Mouse (Mus musculus): ENCODE measurements at regions not wholly inside any gene's neighbourhood (a gene's known extent, or its start where the extent isn't known, plus 50 kb on each side); places are given as distances from the start of the nearest gene placed in this dataset.

- H3K4me3 ChIP-seq (replicated peaks; ENCODE audit: low read length), result no peak overlapping the region
- H3K36me3 ChIP-seq (ENCODE audit: insufficient read depth, low read length), result no peaks in the 10 kb centered on the region
- TF ChIP-seq POU5F1 (IDR thresholded peaks at IDR 0.05; ENCODE audit: borderline replicate concordance, low read length), result no peak
- TF ChIP-seq NANOG (IDR thresholded peaks at IDR 0.05; ENCODE audit: borderline replicate concordance, low read length), result no peak
- no peak for TF ChIP-seq CTCF (conservative IDR thresholded peaks at IDR 0.05; ENCODE audit: low read length)
- no peaks in the 10 kb centered on the region for H3K27me3 ChIP-seq (ENCODE audit: insufficient read depth, low read length)
- H3K9me3 ChIP-seq (ENCODE audit: low read length), result no peaks in the 10 kb centered on the region
- no peaks in the 10 kb centered on the region for H3K4me1 ChIP-seq (replicated peaks; ENCODE audit: low read depth, low read length)
Observed at GRCm38 (mm10) chr19:21913005-21913670, 135.0 kb downstream of the Cemip2 start.

- H3K27me3 ChIP-seq (ENCODE audit: insufficient read depth, low read length), result no peaks in the 10 kb centered on the region
- H3K36me3 ChIP-seq (ENCODE audit: insufficient read depth, low read length), result no peaks in the 10 kb centered on the region
- no peaks in the 10 kb centered on the region for H3K4me1 ChIP-seq (replicated peaks; ENCODE audit: low read depth, low read length)
- TF ChIP-seq CTCF (conservative IDR thresholded peaks at IDR 0.05; ENCODE audit: low read length) (no peak), POU5F1 (IDR thresholded peaks at IDR 0.05; ENCODE audit: borderline replicate concordance, low read length) (no peak), NANOG (IDR thresholded peaks at IDR 0.05; ENCODE audit: borderline replicate concordance, low read length) (no peak)
- no peak overlapping the region for H3K4me3 ChIP-seq (replicated peaks; ENCODE audit: low read length)
- H3K9me3 ChIP-seq (ENCODE audit: low read length), result no peaks in the 10 kb centered on the region
Observed at GRCm38 (mm10) chr19:21913748-21914611, 135.8 kb downstream of the Cemip2 start.

- Histone ChIP-seq H3K9me3 (ENCODE audit: low read length) (no peaks in the 10 kb centered on the region), H3K27me3 (ENCODE audit: insufficient read depth, low read length) (no peaks in the 10 kb centered on the region), H3K4me3 (replicated peaks; ENCODE audit: low read length) (no peak overlapping the region), H3K36me3 (ENCODE audit: insufficient read depth, low read length) (no peaks in the 10 kb centered on the region), H3K4me1 (replicated peaks; ENCODE audit: low read depth, low read length) (no peaks in the 10 kb centered on the region)
- no peak for TF ChIP-seq NANOG (IDR thresholded peaks at IDR 0.05; ENCODE audit: borderline replicate concordance, low read length)
- no peak for TF ChIP-seq POU5F1 (IDR thresholded peaks at IDR 0.05; ENCODE audit: borderline replicate concordance, low read length)
- no peak for TF ChIP-seq CTCF (conservative IDR thresholded peaks at IDR 0.05; ENCODE audit: low read length)
Observed at GRCm38 (mm10) chr19:21914658-21915057, 136.5 kb downstream of the Cemip2 start.

- H3K4me3 ChIP-seq (replicated peaks; ENCODE audit: low read length), result no peak overlapping the region
- TF ChIP-seq CTCF (conservative IDR thresholded peaks at IDR 0.05; ENCODE audit: low read length) (no peak), POU5F1 (IDR thresholded peaks at IDR 0.05; ENCODE audit: borderline replicate concordance, low read length) (no peak), NANOG (IDR thresholded peaks at IDR 0.05; ENCODE audit: borderline replicate concordance, low read length) (no peak)
- no peaks in the 10 kb centered on the region for H3K9me3 ChIP-seq (ENCODE audit: low read length)
- H3K36me3 ChIP-seq (ENCODE audit: insufficient read depth, low read length), result no peaks in the 10 kb centered on the region
- H3K4me1 ChIP-seq (replicated peaks; ENCODE audit: low read depth, low read length), result no peaks in the 10 kb centered on the region
- H3K27me3 ChIP-seq (ENCODE audit: insufficient read depth, low read length), result no peaks in the 10 kb centered on the region
Observed at GRCm38 (mm10) chr19:21918113-21918512, 140.0 kb downstream of the Cemip2 start.

GRCm38 (mm10) chr19:21919074-21919473, 140.9 kb downstream of the Cemip2 start:
- TF ChIP-seq POU5F1 (IDR thresholded peaks at IDR 0.05; ENCODE audit: borderline replicate concordance, low read length) (no peak), NANOG (IDR thresholded peaks at IDR 0.05; ENCODE audit: borderline replicate concordance, low read length) (no peak), CTCF (conservative IDR thresholded peaks at IDR 0.05; ENCODE audit: low read length) (no peak)
- no peak overlapping the region for H3K4me3 ChIP-seq (replicated peaks; ENCODE audit: low read length)
- H3K27me3 ChIP-seq (ENCODE audit: insufficient read depth, low read length), result no peaks in the 10 kb centered on the region
- no peaks in the 10 kb centered on the region for H3K36me3 ChIP-seq (ENCODE audit: insufficient read depth, low read length)
- H3K4me1 ChIP-seq (replicated peaks; ENCODE audit: low read depth, low read length), result no peaks in the 10 kb centered on the region
- no peaks in the 10 kb centered on the region for H3K9me3 ChIP-seq (ENCODE audit: low read length)

GRCm38 (mm10) chr19:21940114-21940513, 162.0 kb downstream of the Cemip2 start:
- no peaks in the 10 kb centered on the region for H3K4me1 ChIP-seq (replicated peaks; ENCODE audit: low read depth, low read length)
- H3K36me3 ChIP-seq (ENCODE audit: insufficient read depth, low read length), result no peaks in the 10 kb centered on the region
- TF ChIP-seq POU5F1 (IDR thresholded peaks at IDR 0.05; ENCODE audit: borderline replicate concordance, low read length), result no peak
- no peak for TF ChIP-seq CTCF (conservative IDR thresholded peaks at IDR 0.05; ENCODE audit: low read length)
- TF ChIP-seq NANOG (IDR thresholded peaks at IDR 0.05; ENCODE audit: borderline replicate concordance, low read length), result no peak
- no peaks in the 10 kb centered on the region for H3K9me3 ChIP-seq (ENCODE audit: low read length)
- H3K4me3 ChIP-seq (replicated peaks; ENCODE audit: low read length), result no peak overlapping the region
- H3K27me3 ChIP-seq (ENCODE audit: insufficient read depth, low read length), result no peaks in the 10 kb centered on the region

- no peak overlapping the region for H3K4me3 ChIP-seq (replicated peaks; ENCODE audit: low read length)
- H3K27me3 ChIP-seq (ENCODE audit: insufficient read depth, low read length), result no peaks in the 10 kb centered on the region
- no peaks in the 10 kb centered on the region for H3K9me3 ChIP-seq (ENCODE audit: low read length)
- no peak for TF ChIP-seq NANOG (IDR thresholded peaks at IDR 0.05; ENCODE audit: borderline replicate concordance, low read length)
- TF ChIP-seq CTCF (conservative IDR thresholded peaks at IDR 0.05; ENCODE audit: low read length), result no peak
- TF ChIP-seq POU5F1 (IDR thresholded peaks at IDR 0.05; ENCODE audit: borderline replicate concordance, low read length), result no peak
- no peaks in the 10 kb centered on the region for H3K4me1 ChIP-seq (replicated peaks; ENCODE audit: low read depth, low read length)
- H3K36me3 ChIP-seq (ENCODE audit: insufficient read depth, low read length), result no peaks in the 10 kb centered on the region
Observed at GRCm38 (mm10) chr19:21941720-21942119, 163.6 kb downstream of the Cemip2 start.

GRCm38 (mm10) chr19:21942286-21942685, 164.1 kb downstream of the Cemip2 start:
- H3K4me1 ChIP-seq (replicated peaks; ENCODE audit: low read depth, low read length), result no peaks in the 10 kb centered on the region
- no peaks in the 10 kb centered on the region for H3K27me3 ChIP-seq (ENCODE audit: insufficient read depth, low read length)
- H3K9me3 ChIP-seq (ENCODE audit: low read length), result no peaks in the 10 kb centered on the region
- no peak overlapping the region for H3K4me3 ChIP-seq (replicated peaks; ENCODE audit: low read length)
- TF ChIP-seq CTCF (conservative IDR thresholded peaks at IDR 0.05; ENCODE audit: low read length) (no peak), NANOG (IDR thresholded peaks at IDR 0.05; ENCODE audit: borderline replicate concordance, low read length) (no peak), POU5F1 (IDR thresholded peaks at IDR 0.05; ENCODE audit: borderline replicate concordance, low read length) (no peak)
- no peaks in the 10 kb centered on the region for H3K36me3 ChIP-seq (ENCODE audit: insufficient read depth, low read length)
